Mouse (Mus musculus) heart, embryonic 10.5 days (tissue): Measurements from ENCODE around the gene Slx1b. TPM values are rescaled to one million over a fixed set of nuclear protein-coding genes. Genes with fewer than 3 reads are reported as not detected.
"Not testable (repeated sequence)": the region's sequence is repeated elsewhere in the genome, so short reads cannot be mapped to it uniquely, and the experiment has no call there.

Source experiments
- DNase-seq: peaks from one replicate; pipeline ENCODE4 v3.0.0-alpha.2; 2017; ENCODE audit warnings: low spot score
- H3K27ac ChIP-seq: fragments of 300-500 bp; sonication (generic); 2 replicates; pipeline ENCODE4 v1.5.1; 2016; ENCODE audit warnings: mild to moderate bottlenecking
- H3K27me3 ChIP-seq: fragments of 300-500 bp; sonication (generic); 2 replicates; pipeline ENCODE4 v1.6.1; 2016; ENCODE audit warnings: mild to moderate bottlenecking; ENCODE audit not compliant: poor library complexity, insufficient read depth, severe bottlenecking
- H3K36me3 ChIP-seq: fragments of 300-500 bp; sonication (generic); 2 replicates; pipeline ENCODE4 v1.6.1; 2016; ENCODE audit warnings: mild to moderate bottlenecking, moderate library complexity
- H3K4me1 ChIP-seq: fragments of 300-500 bp; sonication (generic); 2 replicates; pipeline ENCODE4 v1.6.1; 2016; ENCODE audit warnings: mild to moderate bottlenecking
- H3K4me3 ChIP-seq: fragments of 300-500 bp; sonication (generic); 2 replicates; pipeline ENCODE4 v1.5.1; 2016; ENCODE audit warnings: mild to moderate bottlenecking, moderate library complexity
- H3K9me3 ChIP-seq: fragments of 300-500 bp; sonication (generic); 2 replicates; pipeline ENCODE4 v1.6.1; 2016; ENCODE audit warnings: mild to moderate bottlenecking, moderate library complexity
- WGBS: fragments of 180-500 bp; shearing (Covaris S2); methylation state at CpG from one replicate; pipeline ENCODE4 v1.1.7; 2016; 5-methylcytosine and 5-hydroxymethylcytosine counted together
- polyA plus RNA-seq: library from polyadenylated mRNA; unstranded; fragments of >200 nt; fragmentation: Nextera tagmentation; extraction: Ambion mirVana; gene quantifications from 2 replicates; pipeline ENCODE4 v1.2.1, GENCODE M21; 2016

The Slx1b gene
- polyA plus RNA-seq, result 6.9 and 8.8 TPM in 2 replicates

DNA sequence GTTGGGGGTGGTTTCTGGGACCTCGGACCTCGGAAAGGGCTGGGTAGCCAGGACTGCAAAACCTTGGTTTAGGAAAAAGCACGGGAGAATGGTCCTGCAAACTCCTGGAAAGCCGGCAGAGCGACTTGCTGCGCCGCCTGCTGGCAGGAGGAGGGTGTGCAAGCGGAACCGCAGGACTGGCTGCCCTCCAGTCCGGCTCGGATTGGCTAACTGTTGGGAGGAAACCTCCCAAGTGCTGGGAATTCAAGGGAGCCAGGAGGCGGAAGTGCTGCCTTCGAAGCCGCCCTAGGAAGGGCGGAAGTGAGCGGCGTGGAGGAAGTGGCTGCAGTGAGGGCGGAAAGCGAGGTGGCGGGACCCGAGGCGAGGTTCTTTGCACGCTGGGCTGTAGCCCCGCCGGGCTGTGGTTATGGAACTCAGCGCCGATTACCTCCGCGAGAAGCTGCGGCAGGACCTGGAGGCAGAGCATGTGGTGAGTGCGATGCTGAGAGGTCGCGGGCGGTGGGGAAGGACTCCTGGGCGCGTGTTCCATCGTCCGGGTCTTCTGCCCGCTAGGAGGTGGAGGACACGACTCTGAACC, at the start of gene Slx1b:
Gene Slx1b, minus strand, starts transcription at position 154 of the 577 bp plus-strand sequence.
- peak; percentile 99 for DNase-seq
- H3K27me3 ChIP-seq, result no peaks in the 10 kb centered on the region
- WGBS, result under 1% methylated on average over 40 of the region's 40 CpGs
- peak within 1 kb of the TSS; percentile 96 for H3K27ac ChIP-seq
- H3K4me3 ChIP-seq, result peak within 1 kb of the TSS; percentile 88
- peaks cover 32% of the 10 kb centered on the region for H3K36me3 ChIP-seq
- H3K9me3 ChIP-seq, result no peaks in the 10 kb centered on the region
- peaks cover 34% of the 10 kb centered on the region for H3K4me1 ChIP-seq

DNA sequence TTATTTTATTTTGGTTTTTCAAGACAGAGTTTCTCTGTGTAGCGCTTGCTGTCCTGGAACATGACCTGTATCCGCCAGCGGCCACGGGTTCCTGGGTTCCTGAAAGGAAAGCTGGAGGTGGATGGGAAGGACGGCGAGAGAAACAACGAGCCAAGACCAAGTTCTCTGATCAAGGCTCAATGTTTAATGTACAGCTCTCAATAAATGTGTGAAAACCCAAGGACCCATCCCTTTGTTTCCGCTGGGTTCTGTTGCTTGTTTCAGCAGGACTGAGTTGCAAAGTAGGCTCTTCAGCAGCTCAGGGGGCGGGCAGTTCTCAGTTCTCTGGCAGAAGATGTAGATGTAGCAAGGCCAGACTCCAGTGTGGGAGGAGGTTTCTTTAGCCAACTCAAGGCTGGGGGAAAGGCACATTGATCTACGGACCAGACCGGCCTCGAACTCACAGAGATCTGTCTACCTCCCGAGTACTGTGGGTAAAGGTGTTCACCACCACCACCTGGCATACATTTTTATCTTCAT, 46.4 kb upstream of the Slx1b start:
- Histone ChIP-seq H3K27me3 (peaks cover 18% of the 10 kb centered on the region; the same call in 1 of the 2 replicates), H3K4me3 (no peak overlapping the region), H3K9me3 (no peaks in the 10 kb centered on the region), H3K36me3 (no peaks in the 10 kb centered on the region), H3K4me1 (peaks cover 9% of the 10 kb centered on the region; the same call in 1 of the 2 replicates), H3K27ac (no peak overlapping the region)
- 87% methylated on average over 13 of the region's 13 CpGs for WGBS
- DNase-seq, result no peak

DNA sequence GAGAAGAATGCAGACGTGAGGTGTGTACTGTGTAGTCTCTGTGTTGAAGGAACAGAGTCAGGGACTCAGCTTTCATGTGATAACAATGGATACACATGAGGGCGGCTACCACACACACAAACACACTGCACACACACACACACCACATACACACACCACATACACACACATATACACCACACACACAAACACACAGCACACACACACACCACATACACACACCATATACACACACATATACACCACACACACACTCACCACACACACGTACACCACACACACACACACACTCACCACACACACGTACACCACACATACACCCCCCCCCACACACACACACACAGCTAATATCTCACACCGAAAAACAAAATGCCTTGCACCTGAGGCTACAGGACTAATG, 45.9 kb upstream of the Slx1b start:
- H3K4me3 ChIP-seq, result no peak overlapping the region
- H3K27ac ChIP-seq, result no peak overlapping the region
- H3K9me3 ChIP-seq, result no peaks in the 10 kb centered on the region
- DNase-seq, result no peak
- WGBS, result 86% methylated on average over 5 of the region's 5 CpGs
- no peaks in the 10 kb centered on the region for H3K36me3 ChIP-seq
- peaks cover 18% of the 10 kb centered on the region; the same call in 1 of the 2 replicates for H3K27me3 ChIP-seq
- H3K4me1 ChIP-seq, result peaks cover 9% of the 10 kb centered on the region; the same call in 1 of the 2 replicates

DNA sequence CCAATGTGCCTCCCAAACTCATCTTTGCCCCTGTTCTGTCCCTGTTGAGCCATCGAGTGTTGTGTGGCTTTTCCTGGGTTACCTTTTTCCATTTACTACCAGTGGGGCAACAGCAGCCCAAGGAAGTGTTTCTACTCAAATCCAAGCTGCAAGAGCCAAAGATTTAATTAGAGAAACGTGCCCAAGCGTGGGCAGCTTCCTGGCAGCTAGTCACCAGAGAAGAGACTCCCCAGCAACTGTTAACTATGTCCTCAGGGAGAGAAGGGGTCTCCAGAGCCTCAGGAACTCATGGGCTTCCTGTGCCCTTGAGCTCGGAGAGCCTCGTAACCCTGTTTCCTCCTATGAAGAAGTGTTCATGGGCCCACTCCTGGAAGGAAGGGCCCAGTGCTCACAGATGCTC, 45.4 kb upstream of the Slx1b start:
- 79% methylated on average over 5 of the region's 5 CpGs for WGBS
- no peaks in the 10 kb centered on the region for H3K9me3 ChIP-seq
- H3K36me3 ChIP-seq, result no peaks in the 10 kb centered on the region
- H3K4me1 ChIP-seq, result 0 out of 2 replicates have a peak, but pooled peaks cover 5% of the 10 kb centered on the region
- no peak overlapping the region for H3K4me3 ChIP-seq
- no peak overlapping the region for H3K27ac ChIP-seq
- DNase-seq, result no peak
- H3K27me3 ChIP-seq, result peaks cover 18% of the 10 kb centered on the region; the same call in 1 of the 2 replicates

DNA sequence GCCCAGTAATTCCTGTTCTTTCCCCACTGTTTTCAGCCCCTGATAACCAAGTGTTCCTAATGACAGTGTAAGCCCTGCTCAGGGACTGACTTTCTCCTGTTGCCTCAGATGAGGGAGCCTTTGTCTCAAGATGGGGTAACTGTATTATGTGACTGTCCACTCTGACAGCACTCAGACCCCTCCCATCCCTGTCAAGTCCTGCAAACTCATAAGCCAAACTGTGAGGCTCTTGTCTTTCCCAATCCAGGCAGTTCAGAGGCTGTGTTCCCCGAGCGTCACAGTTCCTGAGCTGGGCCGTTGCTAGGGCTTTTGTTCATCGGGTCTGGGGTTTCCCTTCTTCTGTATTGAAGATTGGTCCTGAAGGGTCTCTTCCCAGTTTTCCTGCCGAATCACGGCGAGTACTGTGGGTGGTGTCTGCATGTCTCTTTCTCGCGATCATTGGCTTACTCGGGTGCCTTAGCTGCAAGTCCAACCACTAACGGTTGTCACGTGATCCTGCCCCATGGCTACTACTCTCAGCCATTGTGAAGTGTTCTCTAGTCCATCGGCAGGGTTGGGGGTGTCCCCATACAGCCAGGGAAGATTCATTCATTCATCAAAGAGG, 44.6 kb upstream of the Slx1b start:
- Histone ChIP-seq H3K36me3 (no peaks in the 10 kb centered on the region), H3K27ac (no peak overlapping the region), H3K4me3 (no peak overlapping the region), H3K9me3 (no peaks in the 10 kb centered on the region), H3K4me1 (0 out of 2 replicates have a peak, but pooled peaks cover 5% of the 10 kb centered on the region), H3K27me3 (peaks cover 18% of the 10 kb centered on the region; the same call in 1 of the 2 replicates)
- no peak for DNase-seq
- WGBS, result 77% methylated on average over 13 of the region's 13 CpGs

DNA sequence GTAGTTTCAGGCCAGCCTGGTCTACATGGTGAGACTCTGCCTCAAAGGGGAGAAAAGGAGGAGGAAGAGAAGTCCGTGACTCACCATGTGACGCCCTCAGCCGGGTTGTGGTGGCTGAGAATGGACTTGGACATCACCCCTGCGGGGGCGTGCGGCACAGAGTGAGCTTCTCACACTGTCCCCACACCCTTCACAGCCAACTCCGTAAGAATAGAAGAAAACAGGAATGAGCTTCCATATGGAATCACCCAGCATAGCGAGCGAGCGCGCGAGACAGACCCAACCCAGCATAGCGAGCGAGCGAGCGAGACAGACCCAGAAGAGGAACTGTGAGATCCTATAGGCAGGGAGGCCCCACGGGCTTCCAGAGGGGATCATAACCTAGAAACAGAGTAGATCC, 44.0 kb upstream of the Slx1b start:
- Histone ChIP-seq H3K4me3 (no peak overlapping the region), H3K27ac (no peak overlapping the region), H3K27me3 (peaks cover 18% of the 10 kb centered on the region; the same call in 1 of the 2 replicates), H3K36me3 (no peaks in the 10 kb centered on the region), H3K4me1 (0 out of 2 replicates have a peak, but pooled peaks cover 5% of the 10 kb centered on the region), H3K9me3 (no peaks in the 10 kb centered on the region)
- no peak for DNase-seq
- 84% methylated on average over 17 of the region's 17 CpGs for WGBS

DNA sequence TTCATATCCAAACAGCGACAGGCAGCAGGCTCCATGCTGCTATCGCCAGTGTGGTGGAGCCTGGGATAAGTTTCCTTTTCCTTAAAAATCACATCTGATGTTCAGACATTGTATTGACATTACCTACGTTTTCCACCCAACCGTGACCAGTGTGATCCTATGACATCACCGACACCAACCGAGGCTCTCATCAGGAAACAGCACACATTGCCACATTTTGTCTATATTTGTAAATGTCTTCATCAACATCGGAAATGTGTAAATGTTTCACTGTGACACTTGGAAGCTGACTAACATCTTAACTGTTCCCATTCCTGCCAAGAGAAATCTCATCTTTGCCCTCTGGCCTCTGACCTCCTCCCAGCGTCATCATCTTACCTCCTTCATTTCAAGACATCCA, 40.5 kb upstream of the Slx1b start:
- Histone ChIP-seq H3K27me3 (peaks cover 22% of the 10 kb centered on the region; the same call in 1 of the 2 replicates), H3K9me3 (no peaks in the 10 kb centered on the region), H3K4me1 (0 out of 2 replicates have a peak, but pooled peaks cover 5% of the 10 kb centered on the region), H3K36me3 (no peaks in the 10 kb centered on the region), H3K27ac (no peak overlapping the region), H3K4me3 (no peak overlapping the region)
- WGBS, result 77% methylated on average over 8 of the region's 8 CpGs
- DNase-seq, result no peak

DNA sequence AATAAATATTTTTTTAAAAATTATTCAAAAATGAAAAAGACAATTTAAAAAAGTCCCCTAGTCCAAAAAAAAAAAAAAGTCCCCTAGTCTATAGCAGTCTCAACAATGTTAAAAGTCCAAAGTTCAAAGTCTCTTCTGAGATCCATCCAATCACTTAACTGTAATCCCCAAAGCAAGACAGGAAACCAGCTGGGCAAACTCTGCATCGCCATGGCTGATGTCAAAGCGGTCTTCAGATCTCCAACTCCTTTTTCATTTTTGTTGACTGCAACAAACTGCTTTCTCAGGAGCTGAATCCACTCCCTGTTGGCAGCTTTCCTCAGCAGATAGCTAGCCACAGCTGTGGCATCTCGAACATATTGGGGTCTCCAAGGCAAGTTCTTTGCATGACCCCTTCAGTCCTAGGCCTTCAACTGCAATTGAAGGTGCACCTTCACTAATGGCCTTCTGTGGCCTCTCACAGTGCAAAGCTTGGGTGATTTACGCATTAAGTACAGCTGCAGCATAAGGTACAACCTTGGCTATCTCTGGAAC, 34.7 kb upstream of the Slx1b start:
- WGBS, result 74% methylated on average over 4 of the region's 4 CpGs
- not testable (repeated sequence) for DNase-seq, H3K27ac ChIP-seq, H3K27me3 ChIP-seq, H3K9me3 ChIP-seq, H3K4me1 ChIP-seq, H3K4me3 ChIP-seq, H3K36me3 ChIP-seq

DNA sequence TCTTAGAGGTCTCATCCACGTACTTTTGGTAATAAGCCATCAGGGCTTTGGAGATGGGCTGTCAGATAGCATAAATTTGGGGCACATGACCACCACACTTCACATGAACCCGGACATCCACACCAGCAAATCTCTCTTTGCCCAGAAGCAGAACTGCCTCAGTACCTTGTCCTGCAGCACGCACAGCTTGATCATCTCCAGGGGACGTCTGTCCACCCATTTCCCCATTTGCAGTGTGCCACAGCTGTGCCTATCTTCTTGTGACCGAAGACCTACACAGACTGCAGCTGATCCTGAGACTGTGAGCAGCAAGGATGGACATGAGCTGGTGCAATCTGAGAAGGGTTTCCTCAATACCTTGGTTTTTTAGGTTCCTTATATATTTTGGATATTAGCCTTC, 30.1 kb upstream of the Slx1b start:
- H3K4me3 ChIP-seq, result no peak overlapping the region
- H3K36me3 ChIP-seq, result no peaks in the 10 kb centered on the region
- DNase-seq, result no peak
- no peaks in the 10 kb centered on the region for H3K27me3 ChIP-seq
- no peaks in the 10 kb centered on the region for H3K4me1 ChIP-seq
- no peaks in the 10 kb centered on the region for H3K9me3 ChIP-seq
- H3K27ac ChIP-seq, result no peak overlapping the region
- WGBS, result 79% methylated on average over 5 of the region's 5 CpGs

DNA sequence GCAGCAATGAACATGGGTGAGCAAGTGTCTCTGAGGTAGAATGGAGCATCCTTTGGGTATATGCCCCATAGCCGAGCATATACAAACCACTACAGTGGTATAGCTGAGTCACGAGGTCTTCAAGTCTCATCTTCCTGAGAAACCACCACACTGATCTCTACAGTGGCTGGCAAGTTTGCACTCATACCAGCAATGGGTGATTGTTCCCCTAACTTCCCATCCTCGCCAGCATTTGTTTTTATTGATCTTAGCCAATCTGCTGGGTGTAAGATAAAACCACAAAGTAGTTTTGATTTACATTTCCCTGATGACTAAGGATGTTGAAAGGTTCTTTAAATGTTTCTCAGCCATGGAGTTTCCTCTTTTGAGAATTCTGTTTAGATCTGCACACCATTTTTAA, 29.5 kb upstream of the Slx1b start:
- no peaks in the 10 kb centered on the region for H3K27me3 ChIP-seq
- 66% methylated on average over 3 of the region's 3 CpGs for WGBS
- H3K9me3 ChIP-seq, result no peaks in the 10 kb centered on the region
- DNase-seq, result no peak
- H3K4me1 ChIP-seq, result no peaks in the 10 kb centered on the region
- H3K27ac ChIP-seq, result no peak overlapping the region
- H3K36me3 ChIP-seq, result no peaks in the 10 kb centered on the region
- H3K4me3 ChIP-seq, result no peak overlapping the region

DNA sequence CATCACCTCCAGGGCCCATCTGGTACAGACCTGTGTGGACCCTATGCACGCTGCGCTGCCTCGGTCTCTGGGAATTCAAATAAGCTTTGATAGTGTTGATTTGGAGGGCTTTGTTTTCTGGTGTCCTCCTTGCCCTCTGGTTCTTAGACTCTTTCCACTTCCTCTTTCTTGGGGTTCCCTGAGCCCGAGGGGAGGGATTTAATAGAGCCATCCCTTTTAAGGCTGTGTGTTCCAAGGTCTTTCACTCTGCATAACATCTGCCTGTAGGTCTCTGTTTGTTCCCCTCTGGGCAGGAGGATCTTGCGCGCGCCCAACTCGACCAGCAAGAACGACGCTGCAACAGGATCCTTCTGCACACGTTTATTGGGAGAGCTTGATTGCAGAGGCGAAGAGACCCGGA, 26.1 kb upstream of the Slx1b start:
- no peaks in the 10 kb centered on the region for H3K9me3 ChIP-seq
- whole genome bisulfite sequencing, result 89% methylated on average over 13 of the region's 13 CpGs
- H3K4me1 ChIP-seq, result no peaks in the 10 kb centered on the region
- H3K36me3 ChIP-seq, result no peaks in the 10 kb centered on the region
- no peaks in the 10 kb centered on the region for H3K27me3 ChIP-seq
- H3K4me3 ChIP-seq, result no peak overlapping the region
- no peak for DNase-seq
- no peak overlapping the region for H3K27ac ChIP-seq

DNA sequence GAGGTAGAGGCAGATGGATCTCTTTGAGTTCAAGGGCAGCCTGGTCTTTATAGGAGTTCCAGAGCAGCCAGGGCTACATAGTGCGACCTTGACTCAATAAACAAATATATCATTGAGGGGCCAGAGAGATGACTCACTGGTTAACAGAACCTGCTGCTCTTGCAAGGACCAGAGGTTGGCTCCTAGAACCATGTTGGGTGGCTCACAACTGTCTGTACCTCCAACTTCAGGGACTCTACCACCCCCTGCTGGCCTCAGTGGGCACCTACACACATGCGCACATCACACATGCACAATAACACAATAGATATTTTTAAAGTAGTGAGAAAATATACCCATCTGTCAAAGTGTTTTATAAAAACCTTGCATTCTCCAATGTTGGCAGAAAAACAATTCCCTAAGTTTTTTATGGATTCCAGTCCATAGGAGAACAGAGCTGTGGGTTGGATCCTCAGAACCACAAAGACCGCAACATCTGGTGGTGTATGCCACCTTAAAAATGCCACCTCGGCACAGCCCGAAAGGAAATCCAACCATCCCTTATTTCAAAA, 23.3 kb upstream of the Slx1b start:
- DNase-seq, result no peak
- 90% methylated on average over 5 of the region's 5 CpGs for WGBS

DNA sequence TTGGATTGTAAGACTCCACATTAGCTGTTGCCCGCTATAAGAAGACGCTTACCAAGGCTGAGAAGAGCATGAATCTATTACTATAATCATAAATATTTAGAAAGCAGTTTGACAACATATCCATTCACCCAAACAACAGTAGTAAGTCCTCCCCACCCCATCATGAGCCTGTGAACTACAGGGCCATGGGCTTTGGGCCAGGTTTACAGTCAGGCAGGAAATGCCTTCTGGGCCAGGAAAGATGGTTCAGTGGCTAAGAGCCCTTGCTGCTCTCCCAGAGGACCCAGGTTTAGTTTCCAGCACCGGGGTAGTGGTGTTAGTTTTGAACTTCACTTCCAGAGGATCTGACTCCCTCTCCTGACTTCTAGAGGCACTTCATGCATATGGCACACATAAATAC, 22.0 kb upstream of the Slx1b start:
- H3K4me1 ChIP-seq, result no peaks in the 10 kb centered on the region
- H3K36me3 ChIP-seq, result no peaks in the 10 kb centered on the region
- H3K27ac ChIP-seq, result no peak overlapping the region
- no peaks in the 10 kb centered on the region for H3K27me3 ChIP-seq
- 85% methylated on average over 3 of the region's 3 CpGs for WGBS
- no peak for DNase-seq
- no peaks in the 10 kb centered on the region for H3K9me3 ChIP-seq
- H3K4me3 ChIP-seq, result no peak overlapping the region

More for the DNA sequence above, 23.3 kb upstream of the Slx1b start:
- H3K4me3 ChIP-seq, result no peak overlapping the region
- H3K36me3 ChIP-seq, result no peaks in the 10 kb centered on the region
- H3K4me1 ChIP-seq, result no peaks in the 10 kb centered on the region
- no peak overlapping the region for H3K27ac ChIP-seq
- no peaks in the 10 kb centered on the region for H3K9me3 ChIP-seq
- H3K27me3 ChIP-seq, result no peaks in the 10 kb centered on the region
